Mouse (Mus musculus): Measurements from ENCODE around the gene Ap1m1. TPM values are rescaled to one million over a fixed set of nuclear protein-coding genes. Genes with fewer than 3 reads are reported as not detected.

Ap1m1 gene
- polyA plus RNA-seq, 1 experiment from 2014 or later, result 106 TPM

GRCm38 (mm10) chr8:72298928-72299327, 59.1 kb downstream of the Ap1m1 start:
- H3K4me3 ChIP-seq, result no peak overlapping the region
- no peak overlapping the region for H3K9ac ChIP-seq
- H3K9me3 ChIP-seq, result no peaks in the 10 kb centered on the region
- no peak overlapping the region for H3K27ac ChIP-seq
- H3K36me3 ChIP-seq, result no peaks in the 10 kb centered on the region
- no peak for ATAC-seq (ENCODE audit: borderline replicate concordance, extremely low read depth, low FRiP score, low TSS enrichment)
- 90% methylated on average over 1 of the region's 1 CpGs for WGBS
- H3K4me1 ChIP-seq, result peaks cover 20% of the 10 kb centered on the region
- H3K27me3 ChIP-seq, result no peaks in the 10 kb centered on the region
- H3K4me2 ChIP-seq, result no peak overlapping the region

- Histone ChIP-seq H3K9me3 (no peaks in the 10 kb centered on the region), H3K9ac (no peak overlapping the region), H3K4me2 (no peak overlapping the region), H3K36me3 (no peaks in the 10 kb centered on the region), H3K27ac (no peak overlapping the region), H3K4me1 (peaks cover 15% of the 10 kb centered on the region), H3K4me3 (no peak overlapping the region), H3K27me3 (no peaks in the 10 kb centered on the region)
- ATAC-seq (ENCODE audit: borderline replicate concordance, extremely low read depth, low FRiP score, low TSS enrichment), result no peak
- whole genome bisulfite sequencing, result 67% methylated on average over 9 of the region's 9 CpGs
These were observed 61.0 kb downstream of the Ap1m1 start for GRCm38 (mm10) chr8:72300654-72301400.

- Histone ChIP-seq H3K4me3 (no peak overlapping the region), H3K9me3 (no peaks in the 10 kb centered on the region), H3K27me3 (no peaks in the 10 kb centered on the region), H3K36me3 (no peaks in the 10 kb centered on the region), H3K4me1 (peaks cover 10% of the 10 kb centered on the region), H3K9ac (no peak overlapping the region), H3K27ac (no peak overlapping the region), H3K4me2 (no peak overlapping the region)
- WGBS, result 78% methylated on average over 5 of the region's 5 CpGs
- no peak for ATAC-seq (ENCODE audit: borderline replicate concordance, extremely low read depth, low FRiP score, low TSS enrichment)
These were observed 61.7 kb downstream of the Ap1m1 start for GRCm38 (mm10) chr8:72301497-72301896.

- H3K9ac ChIP-seq, result no peak overlapping the region
- peaks cover 12% of the 10 kb centered on the region for H3K4me1 ChIP-seq
- no peaks in the 10 kb centered on the region for H3K9me3 ChIP-seq
- H3K27me3 ChIP-seq, result no peaks in the 10 kb centered on the region
- H3K36me3 ChIP-seq, result no peaks in the 10 kb centered on the region
- H3K4me2 ChIP-seq, result peak overlapping the region; percentile 19; the same call in 1 of the 2 replicates
- 64% methylated on average over 8 of the region's 8 CpGs for WGBS
- peak overlapping the region; percentile 55; the same call in 1 of the 2 replicates for H3K27ac ChIP-seq
- 0 out of 2 replicates have a peak overlapping the region, but pooled peaks have one; percentile 13 for H3K4me3 ChIP-seq
- ATAC-seq (ENCODE audit: borderline replicate concordance, extremely low read depth, low FRiP score, low TSS enrichment), result no peak
These were observed 63.3 kb downstream of the Ap1m1 start for GRCm38 (mm10) chr8:72302986-72303612.

GRCm38 (mm10) chr8:72303633-72304032, 63.8 kb downstream of the Ap1m1 start:
- peak; percentile 85 for ATAC-seq (ENCODE audit: borderline replicate concordance, extremely low read depth, low FRiP score, low TSS enrichment)
- peak overlapping the region; percentile 55; the same call in 1 of the 2 replicates for H3K27ac ChIP-seq
- 25% methylated on average over 8 of the region's 8 CpGs for WGBS
- H3K36me3 ChIP-seq, result no peaks in the 10 kb centered on the region
- H3K4me2 ChIP-seq, result peak overlapping the region; percentile 19
- H3K4me3 ChIP-seq, result 0 out of 2 replicates have a peak overlapping the region, but pooled peaks have one; percentile 13
- no peaks in the 10 kb centered on the region for H3K27me3 ChIP-seq
- H3K9ac ChIP-seq, result no peak overlapping the region
- no peaks in the 10 kb centered on the region for H3K9me3 ChIP-seq
- peaks cover 15% of the 10 kb centered on the region for H3K4me1 ChIP-seq

GRCm38 (mm10) chr8:72305210-72305905, 65.5 kb downstream of the Ap1m1 start, which contains the start of gene Gm10282:
Gene Gm10282, minus strand, starts transcription at chr8:72305260.
- 68% methylated on average over 16 of the region's 16 CpGs for WGBS
- ATAC-seq (ENCODE audit: borderline replicate concordance, extremely low read depth, low FRiP score, low TSS enrichment), result no peak

GRCm38 (mm10) chr8:72306913-72307312, 67.1 kb downstream of the Ap1m1 start:
- Histone ChIP-seq H3K4me2 (no peak overlapping the region), H3K4me1 (peaks cover 15% of the 10 kb centered on the region), H3K9ac (no peak overlapping the region), H3K36me3 (no peaks in the 10 kb centered on the region), H3K27me3 (no peaks in the 10 kb centered on the region), H3K9me3 (no peaks in the 10 kb centered on the region), H3K4me3 (no peak overlapping the region), H3K27ac (no peak overlapping the region)
- WGBS, result 69% methylated on average over 5 of the region's 5 CpGs
- no peak for ATAC-seq (ENCODE audit: borderline replicate concordance, extremely low read depth, low FRiP score, low TSS enrichment)

More at GRCm38 (mm10) chr8:72305210-72305905, 65.5 kb downstream of the Ap1m1 start, which contains the start of gene Gm10282:
- no peaks in the 10 kb centered on the region for H3K9me3 ChIP-seq
- no peak within 1 kb of the TSS for H3K4me3 ChIP-seq
- H3K9ac ChIP-seq, result no peak within 1 kb of the TSS
- H3K27ac ChIP-seq, result no peak within 1 kb of the TSS
- H3K4me2 ChIP-seq, result no peak within 1 kb of the TSS
- H3K27me3 ChIP-seq, result no peaks in the 10 kb centered on the region
- H3K4me1 ChIP-seq, result peaks cover 15% of the 10 kb centered on the region
- no peaks in the 10 kb centered on the region for H3K36me3 ChIP-seq

Other genes starting within 250 kb of the Ap1m1 start
- gene Cyp4f18, start 230.4 kb upstream of the Ap1m1 start, polyA plus RNA-seq (2015; fragmentation: Nextera tagmentation; extraction: Ambion mirVana), result 2.4 and 3.0 TPM in 2 replicates
- not detected in 2 replicates for gene Olfr372, start 198.8 kb upstream of the Ap1m1 start, polyA plus RNA-seq (2015; fragmentation: Nextera tagmentation; extraction: Ambion mirVana)
- gene Olfr373, start 156.8 kb upstream of the Ap1m1 start, polyA plus RNA-seq (2015; fragmentation: Nextera tagmentation; extraction: Ambion mirVana), result not detected in 2 replicates
- not detected in 2 replicates for gene Olfr374, start 133.0 kb upstream of the Ap1m1 start, polyA plus RNA-seq (2015; fragmentation: Nextera tagmentation; extraction: Ambion mirVana)
- gene Tpm4, start 105.0 kb upstream of the Ap1m1 start, polyA plus RNA-seq (2015; fragmentation: Nextera tagmentation; extraction: Ambion mirVana), result 896 and 923 TPM in 2 replicates
- 118 and 120 TPM in 2 replicates for gene Rab8a, start 78.8 kb upstream of the Ap1m1 start, polyA plus RNA-seq (2015; fragmentation: Nextera tagmentation; extraction: Ambion mirVana)
- 0.34 and 0.57 TPM in 2 replicates for gene Hsh2d, start 50.4 kb upstream of the Ap1m1 start, polyA plus RNA-seq (2015; fragmentation: Nextera tagmentation; extraction: Ambion mirVana)
- 0.20 TPM in 2 replicates for gene Cib3, start 27.2 kb upstream of the Ap1m1 start, polyA plus RNA-seq (2015; fragmentation: Nextera tagmentation; extraction: Ambion mirVana)
- gene Gm11034, start 26.4 kb upstream of the Ap1m1 start, polyA plus RNA-seq (2015; fragmentation: Nextera tagmentation; extraction: Ambion mirVana), result not detected in 2 replicates
- 71.6 and 77.4 TPM in 2 replicates for gene Fam32a, start 20.3 kb upstream of the Ap1m1 start, polyA plus RNA-seq (2015; fragmentation: Nextera tagmentation; extraction: Ambion mirVana)
- gene Gm10282, start 65.2 kb downstream of the Ap1m1 start, polyA plus RNA-seq (2015; fragmentation: Nextera tagmentation; extraction: Ambion mirVana), result 33.1 and 33.8 TPM in 2 replicates
- gene Klf2, start 79.0 kb downstream of the Ap1m1 start, polyA plus RNA-seq (2015; fragmentation: Nextera tagmentation; extraction: Ambion mirVana), result 13.3 and 14.0 TPM in 2 replicates
- gene Eps15l1, start 181.4 kb downstream of the Ap1m1 start, polyA plus RNA-seq (2015; fragmentation: Nextera tagmentation; extraction: Ambion mirVana), result 50.6 and 55.6 TPM in 2 replicates
- 2.0 and 2.1 TPM in 2 replicates for gene Calr3, start 203.9 kb downstream of the Ap1m1 start, polyA plus RNA-seq (2015; fragmentation: Nextera tagmentation; extraction: Ambion mirVana)
- gene 1700030K09Rik, start 203.9 kb downstream of the Ap1m1 start, polyA plus RNA-seq (2015; fragmentation: Nextera tagmentation; extraction: Ambion mirVana), result 15.6 and 16.9 TPM in 2 replicates
- 45.6 and 52.3 TPM in 2 replicates for gene Cherp, start 235.2 kb downstream of the Ap1m1 start, polyA plus RNA-seq (2015; fragmentation: Nextera tagmentation; extraction: Ambion mirVana)